Comparison of ENCODE assay signal across 9 mouse cellular contexts in the genomic region with DNA sequence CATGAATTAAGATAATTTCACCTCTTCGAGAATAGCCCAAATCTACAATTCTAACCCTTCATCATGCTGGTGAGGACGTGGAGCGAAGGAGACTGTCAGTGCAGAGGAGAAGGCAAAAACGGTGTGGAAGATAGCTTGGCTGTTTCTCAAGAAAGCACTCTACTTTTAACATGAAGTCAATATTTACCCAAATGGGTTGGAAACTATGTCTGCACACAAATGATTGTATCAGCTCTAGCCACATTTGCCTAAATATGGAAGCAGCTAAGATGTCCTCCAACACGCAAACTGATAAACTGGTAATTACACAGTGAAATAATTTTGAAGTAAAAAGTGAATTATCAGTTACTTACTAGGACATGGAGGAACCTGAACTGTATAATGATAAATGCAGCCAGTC. TPM values are rescaled to one million over a fixed set of nuclear protein-coding genes. Genes with fewer than 3 reads are reported as not detected.
DNase-seq lines count a peak whose midpoint lies in the region; ATAC-seq lines count a peak whose summit lies in the region.
"Had no signal": no experiment of that assay in that cellular context is flagged by ENCODE, and none has a peak within 500 bp of the region (broad histone marks: within the 10 kb centered on the region; RNA-seq: fewer than 3 reads in every experiment).

No protein-coding gene starts in this region.

- peaks cover 43% of the 10 kb centered on the region for H3K36me3 ChIP-seq in heart, embryonic 12.5 days
- peaks cover 40% of the 10 kb centered on the region for H3K36me3 ChIP-seq in hindbrain, embryonic 13.5 days
- H3K36me3 ChIP-seq in midbrain, embryonic 10.5 days = peaks cover 53% of the 10 kb centered on the region

- H3K4me3 ChIP-seq in heart, embryonic 12.5 days = peak overlapping the region; percentile 73; the same call in 1 of the 2 replicates
- peak overlapping the region; percentile 74 for H3K4me3 ChIP-seq in hindbrain, embryonic 13.5 days
- H3K4me3 ChIP-seq in midbrain, embryonic 10.5 days = peak overlapping the region; percentile 86

- DNase-seq in heart, adult 18-20 months = no peak
- peak; percentile 76 for DNase-seq in MEL-GATA-1-ER (ENCODE audit: extremely low read depth, low read depth)
- no peak for DNase-seq in midbrain, embryonic 10.5 days (ENCODE audit: low spot score)
- no peak for DNase-seq in spleen, postnatal 4 days (ENCODE audit: low spot score in 2 of 2)
- DNase-seq in embryo, embryonic 11 days = no peak
- no peak for DNase-seq in right cerebral cortex, postnatal 4 days

- peak overlapping the region; percentile 84; the same call in 1 of the 2 replicates for H3K4me2 ChIP-seq in heart, embryonic 12.5 days
- peak overlapping the region; percentile 77 for H3K4me2 ChIP-seq in hindbrain, embryonic 13.5 days

- H3K27me3 ChIP-seq in heart, embryonic 12.5 days (replicated peaks) = no peaks in the 10 kb centered on the region
- H3K27me3 ChIP-seq in hindbrain, embryonic 13.5 days = no peaks in the 10 kb centered on the region
- no peaks in the 10 kb centered on the region for H3K27me3 ChIP-seq in midbrain, embryonic 10.5 days (ENCODE audit: low read depth, poor library complexity, severe bottlenecking)
- H3K27me3 ChIP-seq: Patski had no signal

- H3K9me3 ChIP-seq in heart, embryonic 12.5 days (replicated peaks) = no peaks in the 10 kb centered on the region
- no peaks in the 10 kb centered on the region for H3K9me3 ChIP-seq in hindbrain, embryonic 13.5 days
- H3K9me3 ChIP-seq in midbrain, embryonic 10.5 days (replicated peaks) = no peaks in the 10 kb centered on the region

- H3K27ac ChIP-seq in heart, embryonic 12.5 days (ENCODE audit: poor library complexity, severe bottlenecking) = peak overlapping the region; percentile 84; the same call in 1 of the 2 replicates
- no peak overlapping the region for H3K27ac ChIP-seq in hindbrain, embryonic 13.5 days
- peak overlapping the region; percentile 98 for H3K27ac ChIP-seq in midbrain, embryonic 10.5 days (replicated peaks)

- ATAC-seq in heart, embryonic 12.5 days (ENCODE audit: insufficient number of reproducible peaks, low FRiP score) = no peak
- ATAC-seq in hindbrain, embryonic 13.5 days (ENCODE audit: low FRiP score) = no peak

- H3K4me1 ChIP-seq in heart, embryonic 12.5 days (replicated peaks) = peaks cover 32% of the 10 kb centered on the region
- H3K4me1 ChIP-seq in hindbrain, embryonic 13.5 days (replicated peaks) = peaks cover 37% of the 10 kb centered on the region
- peaks cover 44% of the 10 kb centered on the region for H3K4me1 ChIP-seq in midbrain, embryonic 10.5 days

- WGBS in heart, embryonic 12.5 days = 84% methylated on average over 5 of the region's 5 CpGs
- WGBS in hindbrain, embryonic 13.5 days = 88% methylated on average over 5 of the region's 5 CpGs
- 84% methylated on average over 5 of the region's 5 CpGs for WGBS in midbrain, embryonic 10.5 days

- H3K9ac ChIP-seq in heart, embryonic 12.5 days = no peak overlapping the region
- H3K9ac ChIP-seq in hindbrain, embryonic 13.5 days = no peak overlapping the region

RNA-seq across cellular contexts. Expression of gene Ing5, which starts 1.0 kb away (rescaled TPM):
- 16.6 and 16.9 TPM in 2 replicates for polyA plus RNA-seq in heart, embryonic 12.5 days (2016; fragmentation: Nextera tagmentation; extraction: Ambion mirVana)
- total RNA-seq in heart, adult 18-20 months (2021) = 10 to 100 TPM; 10.9 to 13.4 TPM
- polyA plus RNA-seq in hindbrain, embryonic 13.5 days (2015; fragmentation: Nextera tagmentation; extraction: Ambion mirVana) = 9.4 and 10.5 TPM in 2 replicates
- 24.3 and 25.7 TPM in 2 replicates for polyA plus RNA-seq in midbrain, embryonic 10.5 days (2016; fragmentation: Nextera tagmentation; extraction: Ambion mirVana)

RNA-seq across cellular contexts. Expression of gene Dtymk, which starts 1.0 kb away (rescaled TPM):
- 183 and 191 TPM in 2 replicates for polyA plus RNA-seq in heart, embryonic 12.5 days (2016; fragmentation: Nextera tagmentation; extraction: Ambion mirVana)
- 10 to 100 TPM; 20.3 to 22.7 TPM for total RNA-seq in heart, adult 18-20 months (2021)
- polyA plus RNA-seq in hindbrain, embryonic 13.5 days (2015; fragmentation: Nextera tagmentation; extraction: Ambion mirVana) = 157 and 161 TPM in 2 replicates
- 271 and 294 TPM in 2 replicates for polyA plus RNA-seq in midbrain, embryonic 10.5 days (2016; fragmentation: Nextera tagmentation; extraction: Ambion mirVana)

RNA-seq across cellular contexts. Expression of gene D2hgdh, which starts 21.9 kb away (rescaled TPM):
- polyA plus RNA-seq in heart, embryonic 12.5 days (2016; fragmentation: Nextera tagmentation; extraction: Ambion mirVana) = 15.5 and 16.4 TPM in 2 replicates
- total RNA-seq in heart, adult 18-20 months (2021) = 10 to 100 TPM; 42.3 to 50.3 TPM
- polyA plus RNA-seq in hindbrain, embryonic 13.5 days (2015; fragmentation: Nextera tagmentation; extraction: Ambion mirVana) = 16.4 and 19.3 TPM in 2 replicates
- polyA plus RNA-seq in midbrain, embryonic 10.5 days (2016; fragmentation: Nextera tagmentation; extraction: Ambion mirVana) = 14.8 and 18.9 TPM in 2 replicates

RNA-seq across cellular contexts. Expression of gene Thap4, which starts 48.1 kb away (rescaled TPM):
- 47.2 and 51.8 TPM in 2 replicates for polyA plus RNA-seq in heart, embryonic 12.5 days (2016; fragmentation: Nextera tagmentation; extraction: Ambion mirVana)
- total RNA-seq in heart, adult 18-20 months (2021) = 10 to 100 TPM; 82.6 to 82.8 TPM
- polyA plus RNA-seq in hindbrain, embryonic 13.5 days (2015; fragmentation: Nextera tagmentation; extraction: Ambion mirVana) = 41.3 and 43.4 TPM in 2 replicates
- 47.8 and 49.6 TPM in 2 replicates for polyA plus RNA-seq in midbrain, embryonic 10.5 days (2016; fragmentation: Nextera tagmentation; extraction: Ambion mirVana)

RNA-seq across cellular contexts. Expression of gene Atg4b, which starts 51.5 kb away (rescaled TPM):
- polyA plus RNA-seq in heart, embryonic 12.5 days (2016; fragmentation: Nextera tagmentation; extraction: Ambion mirVana) = 68.1 and 73.1 TPM in 2 replicates
- 10 to 100 TPM; 36.2 to 40.6 TPM for total RNA-seq in heart, adult 18-20 months (2021)
- polyA plus RNA-seq in hindbrain, embryonic 13.5 days (2015; fragmentation: Nextera tagmentation; extraction: Ambion mirVana) = 107 and 112 TPM in 2 replicates
- polyA plus RNA-seq in midbrain, embryonic 10.5 days (2016; fragmentation: Nextera tagmentation; extraction: Ambion mirVana) = 85.6 and 92.4 TPM in 2 replicates
